Mouse (Mus musculus): ENCODE results near the gene Ipo9.
A peak's percentile ranks its signal among the peaks of the same experiment; 100 is the strongest.
"Not testable (repeated sequence)": the region's sequence is repeated elsewhere in the genome, so short reads cannot be mapped to it uniquely, and the experiment has no call there.

Ipo9 gene

DNA sequence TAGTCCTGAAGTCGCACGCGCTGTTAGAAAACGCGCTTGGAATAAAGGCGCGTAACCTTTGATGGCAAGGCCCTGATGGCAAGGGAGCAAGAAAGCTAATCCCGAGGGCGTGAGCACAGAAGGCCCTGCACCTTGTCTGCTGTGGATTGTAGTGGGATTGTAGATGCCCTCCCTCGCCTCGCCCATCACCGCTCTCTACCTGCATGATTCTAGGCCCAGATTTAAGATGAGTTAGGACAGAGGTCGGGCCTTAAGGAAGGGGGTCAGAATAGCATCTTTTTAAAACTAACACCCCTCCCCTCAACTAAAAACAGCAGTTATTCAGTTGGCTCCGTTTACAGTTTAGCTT, 344 bp upstream of the Ipo9 start:
- DNase-seq (ENCODE audit: low spot score in 2 of 2), result no peak

DNA sequence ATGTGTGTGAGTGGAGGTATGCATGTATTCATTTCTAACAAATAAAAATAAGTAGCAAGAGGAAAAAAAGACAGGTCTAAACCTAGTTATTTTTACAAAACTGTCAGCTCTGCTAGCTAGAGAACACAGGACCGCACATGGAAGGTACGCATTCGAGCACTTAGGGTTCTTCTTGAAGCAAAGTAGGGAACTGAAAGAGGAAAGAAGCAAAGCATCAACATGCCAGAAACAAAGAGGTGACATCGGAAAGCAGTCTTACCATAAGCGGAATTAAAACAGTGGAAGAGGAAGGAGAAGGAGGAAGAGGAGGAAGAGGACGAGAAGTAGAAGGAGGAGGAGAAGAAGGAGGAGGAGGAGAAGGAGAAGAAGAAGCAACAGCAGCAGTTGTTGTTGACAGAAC, 2.9 kb downstream of the Ipo9 start:
- DNase-seq (ENCODE audit: low spot score in 2 of 2), result no peak

DNA sequence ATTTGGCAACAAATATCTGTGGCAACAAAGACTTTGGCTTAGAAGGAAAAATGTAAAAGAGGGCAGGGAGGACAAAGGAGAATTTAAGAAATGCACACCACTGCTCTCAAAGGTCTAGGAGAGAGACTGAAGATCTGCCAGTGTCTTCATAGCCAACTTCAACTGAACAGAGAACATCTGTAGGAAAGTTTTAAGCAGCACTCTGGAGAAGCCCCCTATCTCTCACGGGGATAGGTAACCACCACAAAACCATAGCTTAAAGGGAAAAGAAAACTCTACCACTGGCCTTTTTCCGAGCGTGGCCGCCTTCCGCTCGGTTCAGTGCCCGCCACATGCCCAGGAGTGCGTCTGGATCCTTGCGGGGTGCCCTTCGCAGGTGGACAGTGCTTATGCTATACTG, 3.7 kb downstream of the Ipo9 start:
- no peak for DNase-seq (ENCODE audit: low spot score in 2 of 2)

DNA sequence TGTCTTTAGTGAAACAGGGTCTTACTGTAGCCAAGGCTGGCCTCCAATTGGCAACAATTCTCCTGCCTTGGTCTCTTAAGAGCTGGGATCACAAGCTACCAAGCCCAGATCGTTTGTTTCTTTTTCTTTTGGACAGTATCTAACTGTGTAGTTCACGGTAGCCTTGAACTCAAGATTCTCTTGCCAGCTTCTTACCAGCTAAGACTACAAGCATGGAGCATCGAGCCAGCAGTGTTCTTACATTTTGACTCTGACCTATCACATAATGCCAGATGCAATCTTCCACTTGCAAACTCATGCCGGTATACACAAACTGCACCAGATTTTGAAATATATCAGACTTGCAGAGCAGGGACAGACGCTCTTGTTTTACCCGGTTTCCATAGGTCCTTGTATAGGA, 7.5 kb downstream of the Ipo9 start:
- DNase-seq (ENCODE audit: low spot score in 2 of 2), result no peak

DNA sequence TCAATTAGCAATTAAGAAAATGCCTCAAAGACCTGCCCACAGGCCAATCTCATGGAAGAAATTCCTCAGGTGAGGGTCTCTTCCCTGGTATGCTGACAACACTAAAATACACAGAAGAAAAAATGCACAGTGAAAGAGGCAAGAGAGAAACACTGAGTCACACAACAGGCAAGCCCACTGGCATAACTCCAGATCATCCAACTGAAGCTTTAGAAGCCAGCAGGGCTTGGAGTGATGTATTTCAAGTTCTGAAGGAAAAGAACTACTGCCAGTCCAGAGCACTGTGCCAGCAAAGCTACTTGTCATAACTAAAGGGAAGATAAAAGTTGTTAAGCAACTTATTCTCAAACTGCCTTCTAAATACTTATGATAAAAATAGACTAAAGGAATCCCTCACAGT, 16.3 kb downstream of the Ipo9 start:
- peak; percentile 36 to 51 for DNase-seq (ENCODE audit: low spot score in 2 of 2)

DNA sequence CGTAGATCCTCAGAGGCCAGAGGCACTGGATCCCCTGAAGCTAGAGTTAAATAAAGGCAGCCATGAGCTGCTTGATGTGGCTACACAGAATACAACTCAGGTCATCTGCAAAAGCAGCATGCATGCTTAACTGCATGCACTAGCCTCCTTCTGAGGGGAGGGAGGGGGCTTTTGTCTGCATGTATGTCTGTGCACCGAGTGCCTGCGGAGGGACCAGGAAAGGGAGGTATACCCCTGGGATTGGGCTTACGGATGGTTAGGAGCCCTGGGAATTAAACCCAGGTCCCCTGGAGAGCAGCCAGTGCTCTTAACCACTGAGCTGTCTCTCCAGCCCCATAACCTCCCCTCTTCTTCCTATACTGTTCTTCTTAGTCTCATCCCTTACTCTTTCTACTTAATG, 18.2 kb downstream of the Ipo9 start:
- DNase-seq (ENCODE audit: low spot score in 2 of 2), result no peak

DNA sequence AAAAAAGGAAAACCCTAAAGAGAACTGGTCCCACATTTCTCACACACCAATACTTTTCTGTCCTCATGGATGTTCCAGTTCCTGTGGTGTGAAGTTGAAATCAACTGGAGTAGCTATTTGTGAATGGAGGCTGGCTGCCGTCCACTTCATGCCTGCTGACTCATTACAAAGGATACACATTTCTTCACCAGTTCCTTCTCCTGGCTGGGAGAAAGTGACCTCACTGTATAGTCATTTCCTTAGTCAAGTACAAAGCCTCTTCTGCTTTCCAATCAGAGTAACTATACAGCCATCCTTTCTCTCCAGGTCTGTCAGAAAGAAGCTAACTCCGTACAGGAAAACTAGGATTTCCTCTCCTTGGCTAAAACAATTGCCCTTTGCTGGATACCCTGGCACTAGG, 19.3 kb downstream of the Ipo9 start:
- peak; percentile 43 to 64 for DNase-seq (ENCODE audit: low spot score in 2 of 2)

DNA sequence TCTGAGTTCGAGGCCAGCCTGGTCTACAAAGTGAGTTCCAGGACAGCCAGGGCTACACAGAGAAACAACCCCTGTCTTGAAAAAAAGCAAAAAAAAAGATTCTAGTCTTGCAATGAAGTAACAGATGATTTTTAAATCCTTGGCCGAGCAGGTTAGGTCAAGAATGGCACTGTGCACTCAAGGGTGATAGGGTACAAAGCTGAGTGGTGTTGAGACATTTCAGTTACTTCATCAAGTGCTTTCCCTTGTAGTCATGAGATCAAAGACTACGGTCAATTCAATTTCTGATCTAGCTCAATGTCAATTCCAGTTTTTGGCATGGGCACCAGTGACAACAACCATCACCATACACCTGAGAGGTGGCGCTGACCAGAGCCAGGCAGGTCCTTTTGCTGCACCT, 21.3 kb downstream of the Ipo9 start:
- no peak for DNase-seq (ENCODE audit: low spot score in 2 of 2)

DNA sequence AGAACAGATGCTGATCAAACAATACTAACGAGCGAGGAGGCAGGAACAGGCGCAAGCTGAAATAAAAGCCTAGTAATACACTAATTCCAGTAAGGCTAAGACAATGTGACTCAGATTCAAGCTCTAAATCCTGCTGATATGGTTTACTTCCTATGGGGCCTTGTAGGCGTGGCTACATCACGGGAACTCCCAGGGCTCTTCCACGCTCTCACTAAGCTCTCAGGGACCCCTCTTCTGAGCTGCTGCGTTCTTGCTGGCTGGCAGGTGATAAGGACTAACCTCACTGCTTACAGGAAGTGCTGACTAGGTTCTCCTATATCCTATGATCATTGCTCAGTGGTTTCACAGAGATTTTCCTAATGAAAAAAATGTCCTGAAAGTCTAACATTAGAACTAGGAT, 24.9 kb downstream of the Ipo9 start:
- DNase-seq (ENCODE audit: low spot score in 2 of 2), result no peak

DNA sequence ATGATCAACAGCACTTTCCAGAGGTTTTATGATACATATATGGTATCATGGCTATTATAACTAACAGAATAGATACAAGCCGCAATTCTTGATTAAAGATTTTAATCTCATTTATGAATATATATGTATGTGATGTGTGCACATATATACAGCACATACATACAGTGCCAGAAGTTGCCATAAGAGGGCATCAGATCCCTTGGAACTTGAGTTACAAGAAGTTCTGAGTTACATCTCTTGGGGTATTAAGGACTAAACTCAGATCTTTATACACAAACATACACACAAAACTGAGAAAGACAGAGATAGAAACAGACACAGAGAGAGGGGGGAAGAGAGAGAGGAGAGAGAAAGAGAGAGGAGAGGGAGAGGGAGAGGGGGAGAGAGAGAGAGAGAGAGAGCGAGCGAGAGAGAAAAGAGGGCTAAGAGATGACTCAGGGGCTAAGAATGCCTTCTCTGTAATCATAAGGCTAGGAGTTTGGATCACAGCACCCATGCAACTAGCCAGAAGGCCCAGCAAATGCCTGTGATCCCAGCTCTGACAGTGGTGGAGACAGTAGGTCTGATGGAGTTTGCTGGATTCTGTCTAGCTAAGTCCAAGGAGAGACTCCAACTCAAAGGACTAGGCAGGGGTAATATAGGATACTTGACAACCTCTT, 28.7 kb downstream of the Ipo9 start:
- DNase-seq (ENCODE audit: low spot score in 2 of 2), result no peak

DNA sequence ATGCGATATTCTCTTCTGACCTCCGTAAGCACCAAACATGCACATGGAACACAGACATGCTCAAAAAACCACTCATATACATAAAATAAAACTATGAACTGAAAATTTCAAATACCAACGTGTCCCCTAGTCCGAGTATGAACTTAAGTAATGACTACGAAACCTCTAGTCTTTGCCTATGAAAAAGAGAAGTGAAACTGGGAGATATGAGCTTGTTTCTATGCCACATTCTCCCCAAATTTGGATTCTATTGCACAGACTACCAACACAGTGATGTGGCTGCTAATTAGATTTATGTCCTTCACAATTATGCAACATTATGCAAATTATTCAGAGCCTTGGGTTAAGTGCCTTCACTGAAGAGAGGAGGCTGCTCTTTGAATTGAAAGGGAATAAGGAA, 30.8 kb downstream of the Ipo9 start:
- DNase-seq (ENCODE audit: low spot score in 2 of 2), result no peak

DNA sequence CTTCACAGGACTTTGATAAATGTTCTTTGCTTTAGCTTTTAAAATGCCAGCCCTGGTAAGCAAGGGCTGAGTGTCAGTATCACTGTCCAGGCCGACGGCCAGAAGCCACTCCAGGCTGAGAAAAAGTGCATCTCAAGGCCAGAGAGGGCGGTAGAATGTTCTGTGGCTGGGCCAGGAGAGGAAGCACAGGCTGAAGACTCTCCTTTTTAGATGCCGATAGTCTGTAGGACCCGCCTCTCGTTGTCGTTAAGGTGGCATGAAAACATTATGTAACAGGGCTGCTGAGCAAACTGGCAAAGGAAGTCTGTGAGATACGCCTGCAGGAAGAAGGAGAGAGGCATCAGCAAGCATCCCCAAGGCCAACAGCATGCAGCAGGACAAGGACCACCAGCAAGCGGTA, 45.1 kb downstream of the Ipo9 start:
- DNase-seq (ENCODE audit: low spot score in 2 of 2), result peak in 1 of 2 experiments; percentile 65

DNA sequence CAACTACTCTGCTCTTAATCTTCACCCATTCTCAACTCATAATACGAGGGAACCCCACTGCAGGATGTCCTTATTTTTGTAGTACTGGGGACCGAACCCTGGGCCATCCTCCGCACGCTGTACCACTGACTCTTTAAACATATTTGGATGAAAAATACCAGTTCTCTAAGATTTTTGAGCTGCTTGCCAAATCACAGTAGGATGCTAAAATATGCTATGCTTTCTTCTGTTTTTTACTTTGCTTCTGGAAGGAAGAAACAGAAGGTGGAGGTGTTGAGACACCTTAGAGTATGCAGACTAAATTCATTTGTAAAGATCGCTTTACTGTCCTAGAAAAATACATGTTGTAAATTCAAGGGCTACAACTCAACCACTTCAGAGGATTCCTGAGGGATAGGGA, 46.1 kb downstream of the Ipo9 start:
- no peak for DNase-seq (ENCODE audit: low spot score in 2 of 2)

DNA sequence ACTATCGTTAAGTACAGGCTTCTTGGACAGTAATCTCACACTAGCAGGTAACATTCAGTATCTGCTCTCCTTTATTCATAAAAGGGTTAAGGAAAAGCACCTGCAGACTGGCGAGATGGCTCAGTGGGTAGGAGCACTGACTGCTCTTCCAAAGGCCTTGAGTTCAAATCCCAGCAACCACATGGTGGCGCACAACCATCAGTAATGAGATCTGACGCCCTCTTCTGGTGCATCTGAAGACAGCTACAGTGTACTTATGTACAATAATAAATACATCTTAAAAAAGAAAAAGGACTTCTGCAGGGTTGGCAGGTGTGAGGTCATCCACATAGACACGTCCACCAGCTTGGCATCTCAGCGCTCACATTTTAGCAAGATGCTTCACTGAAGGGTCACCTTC, 48.7 kb downstream of the Ipo9 start:
- DNase-seq (ENCODE audit: low spot score in 2 of 2), result not testable (repeated sequence)

DNA sequence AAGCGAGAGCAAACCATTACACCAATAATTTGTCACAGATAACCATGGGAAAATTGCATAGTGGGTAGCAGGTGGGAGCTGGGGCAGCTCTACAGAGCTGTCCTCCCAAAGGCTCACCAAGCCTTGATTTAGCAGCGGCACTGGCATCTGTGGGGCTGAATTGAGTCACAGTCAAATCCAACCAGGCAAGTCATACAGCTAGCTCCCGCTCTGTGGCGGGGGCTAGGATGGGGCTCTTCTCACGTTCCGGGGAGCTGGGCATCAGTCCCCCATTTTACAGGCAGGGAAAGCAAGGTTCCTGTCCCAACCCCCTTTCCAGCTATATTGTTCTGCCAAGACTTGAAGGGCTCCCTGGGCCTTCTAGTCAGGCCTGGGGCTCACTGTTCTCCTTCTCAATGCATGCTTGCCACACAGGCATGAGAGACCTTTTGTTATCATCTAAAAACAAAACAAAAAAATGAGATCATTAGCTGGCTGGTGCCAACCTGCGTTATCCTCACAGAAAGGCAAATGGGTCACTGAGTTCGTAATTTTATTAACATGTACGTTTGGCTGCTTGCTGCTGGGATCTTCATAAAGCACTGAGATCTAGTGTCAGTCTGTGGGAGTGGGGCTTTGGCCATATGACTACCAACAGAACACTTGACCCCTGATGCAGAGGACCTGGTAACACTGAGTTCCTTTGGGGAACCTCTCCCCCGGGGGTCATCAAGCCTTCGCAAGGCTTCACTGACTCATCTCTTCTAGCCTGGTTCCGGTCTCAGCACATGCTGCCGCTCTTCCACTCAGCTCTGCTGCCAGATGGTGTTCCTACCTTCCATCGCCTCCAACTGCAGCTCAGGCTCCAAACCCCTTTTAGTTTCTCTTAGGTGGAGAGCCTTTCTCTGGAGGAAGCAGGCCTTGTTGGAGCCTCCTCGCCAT, 50.0 kb downstream of the Ipo9 start:
- DNase-seq (ENCODE audit: low spot score in 2 of 2), result peak in 1 of 2 experiments; percentile 78

DNA sequence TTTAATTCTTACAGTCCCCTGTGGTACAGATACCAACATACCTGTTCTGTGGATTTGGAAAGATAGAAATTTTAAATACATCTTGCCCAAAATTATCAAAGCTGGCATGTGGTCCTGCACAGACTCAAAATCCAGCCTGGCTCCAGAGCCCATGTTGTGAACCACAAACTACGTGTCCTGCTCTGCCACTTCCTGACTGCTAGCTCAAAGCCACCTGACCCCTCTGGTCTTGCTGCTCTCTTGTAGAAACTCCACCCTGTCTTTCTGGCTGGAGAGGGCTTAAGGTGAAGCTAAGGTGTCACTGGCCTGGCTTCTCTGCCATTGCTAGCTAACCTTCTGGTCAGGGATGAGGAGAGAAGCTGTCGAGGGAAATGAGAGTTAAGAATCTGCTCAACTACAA, 51.3 kb downstream of the Ipo9 start:
- no peak for DNase-seq (ENCODE audit: low spot score in 2 of 2)

DNA sequence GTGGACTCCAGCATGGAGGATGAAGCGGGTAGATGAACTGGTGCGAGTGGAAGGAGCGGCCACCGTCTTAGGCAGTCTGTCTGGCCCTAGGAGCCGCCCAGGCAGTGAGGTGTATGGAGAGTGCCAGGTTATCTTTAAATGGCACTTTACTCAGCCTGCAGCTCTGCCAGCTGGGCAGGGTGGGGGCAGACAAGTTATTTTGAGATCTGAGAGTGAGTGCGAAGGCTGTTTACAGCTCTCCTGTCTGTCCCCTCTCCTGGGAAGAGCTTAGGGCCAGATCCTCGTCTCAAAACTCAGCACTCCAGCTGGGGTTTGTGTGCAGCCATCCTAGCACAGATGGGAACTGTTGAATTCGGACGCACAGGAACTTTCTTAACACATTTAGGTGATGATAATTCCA, 51.7 kb downstream of the Ipo9 start:
- DNase-seq (ENCODE audit: low spot score in 2 of 2), result peak in 1 of 2 experiments; percentile 71

DNA sequence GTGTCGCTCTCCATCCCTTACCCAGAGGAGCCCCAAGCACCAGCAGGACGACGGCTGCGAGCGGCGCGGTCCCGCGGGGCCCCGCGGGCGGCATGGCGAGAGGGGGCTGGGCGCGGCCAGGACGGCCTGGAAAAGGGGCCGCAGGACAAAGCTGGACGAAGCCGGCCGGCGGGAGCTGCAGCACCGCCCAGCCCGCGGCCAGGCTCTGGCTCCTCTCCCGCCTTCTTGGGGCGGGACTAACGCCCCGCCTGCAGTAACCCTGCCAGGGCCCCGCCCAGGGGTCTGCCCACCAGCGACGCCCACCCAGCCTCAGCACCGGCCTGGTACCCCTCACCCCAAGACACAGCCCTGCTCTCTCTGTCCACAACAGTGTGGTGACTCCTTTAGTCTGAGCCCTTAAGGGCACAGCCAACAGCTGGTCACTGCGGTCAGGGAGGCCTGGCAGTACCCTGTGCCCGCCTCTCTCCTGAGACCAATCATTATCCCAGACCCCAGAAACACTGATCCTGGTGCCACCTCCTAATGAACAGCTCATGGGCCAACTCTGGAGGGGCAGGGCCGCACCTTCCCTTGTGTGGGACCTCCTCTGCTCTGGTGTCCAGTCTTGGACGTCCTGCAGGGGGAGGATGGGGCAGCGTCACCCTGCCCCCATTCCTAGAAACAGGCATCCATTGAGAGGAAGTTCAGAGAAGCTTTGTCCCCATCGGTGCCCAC, 55.3 kb downstream of the Ipo9 start, which contains the start of gene Shisa4:
Shisa4 (minus strand) TSS at position 370 of the 714 bp plus-strand sequence.
- peak; percentile 69 to 77 for DNase-seq (ENCODE audit: low spot score in 2 of 2)

DNA sequence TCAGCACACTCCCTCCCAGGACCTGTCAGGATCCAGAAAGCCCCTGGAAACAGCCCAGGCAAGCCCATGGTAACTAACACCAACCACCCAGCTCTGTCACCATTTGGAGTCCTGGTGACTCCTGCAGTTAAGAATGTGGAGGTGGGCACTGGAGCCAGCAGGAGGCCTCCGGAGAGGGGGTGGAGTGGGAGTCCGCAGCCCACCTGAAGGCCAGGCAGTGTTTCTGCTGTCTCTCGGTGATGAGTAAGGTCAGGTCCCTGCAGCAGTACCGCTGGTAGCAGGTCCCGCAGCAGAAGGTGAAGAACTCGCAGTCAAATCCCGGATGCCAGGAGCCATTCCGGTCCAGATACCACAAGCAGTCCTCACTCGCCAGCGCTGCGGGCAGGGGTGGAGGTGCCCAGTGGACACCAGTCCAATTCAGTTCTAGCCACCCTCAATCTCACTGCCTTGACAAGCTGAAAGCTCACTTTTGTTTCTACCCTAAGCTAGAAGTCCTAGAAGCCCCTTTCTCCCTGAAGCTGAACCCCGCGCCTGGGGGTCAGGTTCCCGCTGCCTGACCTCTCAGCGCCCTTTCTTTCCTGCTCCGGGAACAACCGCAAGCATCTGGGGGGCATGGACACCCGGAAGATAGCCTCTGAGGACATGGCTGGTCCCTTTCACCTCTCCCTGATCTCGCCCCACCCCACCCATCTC, 56.0 kb downstream of the Ipo9 start:
- DNase-seq (ENCODE audit: low spot score in 2 of 2), result no peak

DNA sequence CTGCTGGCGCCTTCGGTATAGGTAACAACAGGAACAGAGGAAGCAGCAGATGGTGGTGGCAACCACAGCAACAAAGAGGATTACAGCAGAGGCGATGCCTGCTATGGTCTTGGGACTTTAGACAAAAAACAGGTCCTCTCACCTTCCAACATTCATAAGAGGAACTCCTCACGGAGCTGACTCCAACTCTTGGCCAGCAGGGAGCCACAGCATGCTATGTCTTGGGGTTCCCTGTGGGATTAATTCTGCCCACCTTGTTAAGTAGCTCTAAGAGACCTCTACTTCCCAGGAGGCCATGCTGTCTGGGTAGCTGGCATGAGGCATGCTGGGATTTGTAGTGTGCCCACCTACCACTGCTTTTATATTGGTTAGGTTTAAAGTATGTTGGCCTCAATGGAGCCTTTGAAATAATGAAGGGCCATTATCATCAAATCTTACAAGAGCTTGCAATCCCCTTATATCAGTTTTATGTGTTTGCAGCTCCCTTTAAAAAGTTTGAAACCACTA, 57.1 kb downstream of the Ipo9 start:
- no peak for DNase-seq (ENCODE audit: low spot score in 2 of 2)

DNA sequence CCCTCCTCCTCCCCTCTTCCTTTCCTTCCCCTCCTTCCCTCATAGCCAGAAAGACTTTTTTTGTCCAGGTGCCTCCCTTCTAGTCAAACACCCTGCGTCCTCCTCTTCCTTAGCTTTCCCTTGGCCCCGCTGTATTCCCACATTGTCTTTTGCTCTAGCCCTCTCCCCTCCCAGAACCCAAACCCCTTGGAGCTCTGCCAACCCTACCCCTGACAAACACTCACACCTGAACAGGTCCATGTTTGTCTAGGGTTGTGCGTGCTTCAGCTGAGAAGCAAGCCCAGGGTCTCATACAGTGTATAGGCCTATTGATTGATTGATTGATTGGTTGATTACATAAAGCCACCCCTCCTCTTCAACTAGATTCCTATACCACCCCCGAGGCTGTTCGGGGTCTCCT, 60.9 kb downstream of the Ipo9 start:
- DNase-seq (ENCODE audit: low spot score in 2 of 2), result no peak

DNA sequence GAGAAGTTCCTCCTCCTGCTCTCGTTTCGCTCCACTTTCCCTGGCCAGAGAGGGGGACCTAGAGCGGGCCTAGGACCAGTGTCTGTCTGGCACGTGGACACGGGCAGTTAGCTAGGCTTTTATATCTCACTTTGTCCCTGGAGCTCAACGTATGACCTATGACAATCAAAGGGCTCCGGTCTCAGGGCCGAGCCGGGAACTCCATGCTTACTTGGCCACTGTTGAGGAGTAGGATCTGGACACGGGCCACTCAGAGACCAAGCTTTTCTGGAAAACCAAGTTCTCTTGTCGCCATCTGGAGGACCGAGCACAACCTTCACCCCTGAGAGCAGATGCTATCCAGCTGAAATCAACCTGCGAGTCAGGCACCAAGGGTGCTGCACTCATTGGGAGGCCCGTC, 61.3 kb downstream of the Ipo9 start:
- DNase-seq (ENCODE audit: low spot score in 2 of 2), result no peak
